Mouse (Mus musculus) layer of hippocampus, postnatal 10 days (tissue): ENCODE measurements around the gene Afap1. TPM values are rescaled to one million over a fixed set of nuclear protein-coding genes. Genes with fewer than 3 reads are reported as not detected.

Experiments used
- DNase-seq, 2 experiments: peaks; one replicate each; pipeline ENCODE4 v3.0.0; 2021; ENCODE audit warnings: low spot score in 2 of 2
- long read RNA-seq: library from polyadenylated mRNA; stranded (forward); transcript quantifications from one replicate; pipeline ENCODE4 v2.0.0, GENCODE M21; 2023
- total RNA-seq, 2 experiments: library from RNA; stranded (reverse); gene quantifications; 2 replicates each; pipeline ENCODE4 v1.2.3; 2021

Afap1 gene
- total RNA-seq, result 100 to 1,000 TPM; 100 to 113 TPM
- long read RNA-seq, full-length matches to known transcripts, result 1 of 15 reads
- long read RNA-seq, partial matches to known transcripts, result 0 of 15 reads
- long read RNA-seq, other reads (novel, unspliced or antisense), result 14 of 15 reads

GRCm38 (mm10) chr5:35893093-35893804 is at the start of gene Afap1:
TSS of gene Afap1 (plus strand) at chr5:35893319.
- peak; percentile 99 for DNase-seq

GRCm38 (mm10) chr5:35851485-35851884 is 41.6 kb upstream of the Afap1 start:
- DNase-seq, result no peak

GRCm38 (mm10) chr5:35853463-35853862 is 39.7 kb upstream of the Afap1 start:
- no peak for DNase-seq

GRCm38 (mm10) chr5:35856245-35856644 is 36.9 kb upstream of the Afap1 start:
- DNase-seq, result no peak

GRCm38 (mm10) chr5:35858069-35858468 is 35.0 kb upstream of the Afap1 start:
- DNase-seq, result peak; percentile 80 to 82

GRCm38 (mm10) chr5:35861456-35861855 is 31.7 kb upstream of the Afap1 start:
- no peak for DNase-seq

GRCm38 (mm10) chr5:35869973-35870372 is 23.1 kb upstream of the Afap1 start:
- no peak for DNase-seq

- peak; percentile 74 to 79 for DNase-seq
These were observed 22.6 kb upstream of the Afap1 start for GRCm38 (mm10) chr5:35870408-35871012.

GRCm38 (mm10) chr5:35873382-35873781 is 19.7 kb upstream of the Afap1 start:
- no peak for DNase-seq

- no peak for DNase-seq
These were observed 16.9 kb upstream of the Afap1 start for GRCm38 (mm10) chr5:35876236-35876635.

- peak; percentile 48 to 61 for DNase-seq
These were observed 13.9 kb upstream of the Afap1 start for GRCm38 (mm10) chr5:35879199-35879598.

GRCm38 (mm10) chr5:35882391-35882790 is 10.7 kb upstream of the Afap1 start:
- DNase-seq, result no peak

GRCm38 (mm10) chr5:35884262-35884661 is 8.9 kb upstream of the Afap1 start:
- peak; percentile 70 to 75 for DNase-seq

- DNase-seq, result no peak
These were observed 8.4 kb upstream of the Afap1 start for GRCm38 (mm10) chr5:35884689-35885088.

GRCm38 (mm10) chr5:35888959-35889358 is 4.2 kb upstream of the Afap1 start:
- no peak for DNase-seq

- no peak for DNase-seq
These were observed 3.5 kb upstream of the Afap1 start for GRCm38 (mm10) chr5:35889641-35890040.

- DNase-seq, result no peak
These were observed 2.0 kb upstream of the Afap1 start for GRCm38 (mm10) chr5:35890985-35891730.

GRCm38 (mm10) chr5:35892363-35892762 is 756 bp upstream of the Afap1 start:
- no peak for DNase-seq

GRCm38 (mm10) chr5:35893805-35894260 is 714 bp downstream of the Afap1 start:
- DNase-seq, result peak; percentile 69 to 75

- no peak for DNase-seq
These were observed 1.4 kb downstream of the Afap1 start for GRCm38 (mm10) chr5:35894295-35895047.

GRCm38 (mm10) chr5:35895926-35896325 is 2.8 kb downstream of the Afap1 start:
- no peak for DNase-seq
